Comparison of ENCODE assay signal across 8 mouse cellular contexts in genomic region chr9:107541474-107542351, GRCm38 (mm10). TPM values are rescaled to one million over a fixed set of nuclear protein-coding genes. Genes with fewer than 3 reads are reported as not detected.
DNase-seq lines count a peak whose midpoint lies in the region; ATAC-seq lines count a peak whose summit lies in the region.

Cyb561d2 (minus strand) TSS chr9:107542193.
Nprl2 (plus strand) TSS chr9:107542226.

- H3K4me1 ChIP-seq in brown adipose tissue, adult 24 weeks (ENCODE audit: control insufficient read depth, insufficient read depth, insufficient read length, low read length), result peaks cover 7% of the 10 kb centered on the region
- H3K4me1 ChIP-seq in heart, embryonic 13.5 days, result peaks cover 31% of the 10 kb centered on the region
- H3K4me1 ChIP-seq in liver, embryonic 13.5 days (replicated peaks), result peaks cover 52% of the 10 kb centered on the region
- peaks cover 24% of the 10 kb centered on the region for H3K4me1 ChIP-seq in stomach, embryonic 16.5 days (ENCODE audit: control insufficient read depth, insufficient read depth, low read length)

- H3K9me3 ChIP-seq in heart, embryonic 13.5 days, result no peaks in the 10 kb centered on the region
- no peaks in the 10 kb centered on the region for H3K9me3 ChIP-seq in liver, embryonic 13.5 days (replicated peaks)
- H3K9me3 ChIP-seq in stomach, embryonic 16.5 days (replicated peaks; ENCODE audit: control insufficient read depth, low read length), result no peaks in the 10 kb centered on the region

- under 1% methylated on average over 46 of the region's 46 CpGs for WGBS in heart, embryonic 13.5 days
- under 1% methylated on average over 46 of the region's 46 CpGs for WGBS in liver, embryonic 13.5 days (ENCODE audit: insufficient replicate concordance)
- WGBS in stomach, embryonic 16.5 days, result under 1% methylated on average over 46 of the region's 46 CpGs

- peak within 1 kb of the TSS; percentile 96 for H3K4me3 ChIP-seq in brown adipose tissue, adult 24 weeks (ENCODE audit: insufficient read depth, low read depth, low read length)
- H3K4me3 ChIP-seq in heart, embryonic 13.5 days, result peak within 1 kb of the TSS; percentile 74
- H3K4me3 ChIP-seq in liver, embryonic 13.5 days (replicated peaks), result peak within 1 kb of the TSS; percentile 74
- H3K4me3 ChIP-seq in stomach, embryonic 16.5 days (replicated peaks; ENCODE audit: low read length), result peak within 1 kb of the TSS; percentile 66

- peaks cover 57% of the 10 kb centered on the region for H3K36me3 ChIP-seq in heart, embryonic 13.5 days
- H3K36me3 ChIP-seq in liver, embryonic 13.5 days, result peaks cover 57% of the 10 kb centered on the region
- peaks cover 23% of the 10 kb centered on the region; the same call in 1 of the 2 replicates for H3K36me3 ChIP-seq in stomach, embryonic 16.5 days (ENCODE audit: control insufficient read depth, insufficient read depth, low read length)

- peak; percentile 97 for DNase-seq in CD4-positive, CD25-positive, alpha-beta regulatory T cell, adult 2 months (ENCODE audit: low read depth, low spot score)
- DNase-seq in fat pad, adult 2 months (ENCODE audit: extremely low read depth, low read depth, low spot score), result peak; percentile 59
- peak; percentile 96 for DNase-seq in kidney, postnatal 14 days
- peak; percentile 85 for DNase-seq in liver, embryonic 13.5 days
- peak; percentile 95 for DNase-seq in neural tube, embryonic 10.5 days (ENCODE audit: extremely low spot score, low spot score)

- no peaks in the 10 kb centered on the region for H3K27me3 ChIP-seq in heart, embryonic 13.5 days (replicated peaks)
- H3K27me3 ChIP-seq in liver, embryonic 13.5 days, result no peaks in the 10 kb centered on the region
- no peaks in the 10 kb centered on the region for H3K27me3 ChIP-seq in stomach, embryonic 16.5 days (ENCODE audit: control insufficient read depth, insufficient read depth, low read length)

- H3K9ac ChIP-seq in heart, embryonic 13.5 days, result peak within 1 kb of the TSS; percentile 93
- H3K9ac ChIP-seq in liver, embryonic 13.5 days, result peak within 1 kb of the TSS; percentile 79
- peak within 1 kb of the TSS; percentile 74 for H3K9ac ChIP-seq in stomach, embryonic 16.5 days (ENCODE audit: low read length)

- peak within 1 kb of the TSS; percentile 88 for H3K27ac ChIP-seq in brown adipose tissue, adult 24 weeks (replicated peaks; ENCODE audit: low read depth, low read length)
- H3K27ac ChIP-seq in heart, embryonic 13.5 days (replicated peaks), result peak within 1 kb of the TSS; percentile 59
- H3K27ac ChIP-seq in liver, embryonic 13.5 days, result peak within 1 kb of the TSS; percentile 80
- H3K27ac ChIP-seq in stomach, embryonic 16.5 days (ENCODE audit: low read length), result peak within 1 kb of the TSS; percentile 64; the same call in 1 of the 2 replicates

- peak; percentile 79 for ATAC-seq in heart, embryonic 13.5 days (ENCODE audit: extremely low read depth, insufficient number of reproducible peaks, low FRiP score, low TSS enrichment)
- ATAC-seq in liver, embryonic 13.5 days (ENCODE audit: low read depth), result peak; percentile 81
- peak; percentile 91 for ATAC-seq in stomach, embryonic 16.5 days (ENCODE audit: insufficient read depth, low FRiP score)

- H3K4me2 ChIP-seq in heart, embryonic 13.5 days, result peak within 1 kb of the TSS; percentile 97
- H3K4me2 ChIP-seq in liver, embryonic 13.5 days, result peak within 1 kb of the TSS; percentile 93
- peak within 1 kb of the TSS; percentile 76 for H3K4me2 ChIP-seq in stomach, embryonic 16.5 days (ENCODE audit: low read depth, low read length)

RNA-seq across cellular contexts. Expression of gene Cyb561d2, which starts in this region (rescaled TPM):
- 6.1 and 6.3 TPM in 2 replicates for polyA plus RNA-seq in brown adipose tissue, adult 24 weeks (2012; ENCODE audit: insufficient read depth, insufficient read length, missing spikeins)
- 17.7 and 19.1 TPM in 2 replicates for polyA plus RNA-seq in heart, embryonic 13.5 days (2015; fragmentation: Nextera tagmentation; extraction: Ambion mirVana)
- polyA plus RNA-seq in liver, embryonic 13.5 days (2015; fragmentation: Nextera tagmentation; extraction: Ambion mirVana), result 17.4 and 17.7 TPM in 2 replicates
- polyA plus RNA-seq in stomach, embryonic 16.5 days (2015; fragmentation: Nextera tagmentation; extraction: Ambion mirVana), result 27.4 and 30.0 TPM in 2 replicates

RNA-seq across cellular contexts. Expression of gene Nprl2, which starts in this region (rescaled TPM):
- 19.2 and 22.5 TPM in 2 replicates for polyA plus RNA-seq in brown adipose tissue, adult 24 weeks (2012; ENCODE audit: insufficient read depth, insufficient read length, missing spikeins)
- 27.8 and 27.9 TPM in 2 replicates for polyA plus RNA-seq in heart, embryonic 13.5 days (2015; fragmentation: Nextera tagmentation; extraction: Ambion mirVana)
- 14.3 and 16.0 TPM in 2 replicates for polyA plus RNA-seq in liver, embryonic 13.5 days (2015; fragmentation: Nextera tagmentation; extraction: Ambion mirVana)
- polyA plus RNA-seq in stomach, embryonic 16.5 days (2015; fragmentation: Nextera tagmentation; extraction: Ambion mirVana), result 40.8 and 42.6 TPM in 2 replicates

Comparison
In these comparisons a context has a peak if more than half of its experiments do, and no peak if none do; other contexts are left out.
1. Peak in every context shown above with its lines: DNase-seq, ATAC-seq, H3K4me3 ChIP-seq and H3K27ac ChIP-seq.